Mouse (Mus musculus): ENCODE data around the gene 3110040M04Rik. TPM values are rescaled to one million over a fixed set of nuclear protein-coding genes. Genes with fewer than 3 reads are reported as not detected.

The 3110040M04Rik gene
- total and polyA plus RNA-seq, 2 experiments from 2014 or later = not detected

GRCm38 (mm10) chr1:151250109-151250508 lies 46.2 kb downstream of the 3110040M04Rik start:
- no peak overlapping the region for H3K4me2 ChIP-seq (ENCODE audit: low read depth, low read length)
- H3K4me3 ChIP-seq (ENCODE audit: low read depth, low read length) = no peak overlapping the region
- no peaks in the 10 kb centered on the region for H3K27me3 ChIP-seq (ENCODE audit: control insufficient read depth, insufficient read depth, low read length)
- TF ChIP-seq CTCF (IDR thresholded peaks at IDR 0.05; ENCODE audit: low read depth) (no peak), EP300 (IDR thresholded peaks at IDR 0.05; ENCODE audit: low read depth) (no peak)
- no peaks in the 10 kb centered on the region for H3K9me3 ChIP-seq (replicated peaks; ENCODE audit: control insufficient read depth, low read length)
- no peak for ATAC-seq (ENCODE audit: insufficient read depth, low read depth)
- 94% methylated on average over 3 of the region's 3 CpGs for WGBS
- H3K27ac ChIP-seq (ENCODE audit: low read depth) = no peak overlapping the region
- H3K36me3 ChIP-seq (replicated peaks; ENCODE audit: control insufficient read depth, insufficient read depth, low read length) = no peaks in the 10 kb centered on the region
- DNase-seq (ENCODE audit: low spot score) = no peak
- H3K4me1 ChIP-seq (ENCODE audit: control insufficient read depth, insufficient read depth) = peaks cover 6% of the 10 kb centered on the region; the same call in 1 of the 2 replicates
- H3K9ac ChIP-seq (replicated peaks; ENCODE audit: low read depth, low read length) = no peak overlapping the region

GRCm38 (mm10) chr1:151250529-151251193 lies 46.7 kb downstream of the 3110040M04Rik start:
- Histone ChIP-seq H3K9ac (replicated peaks; ENCODE audit: low read depth, low read length) (no peak overlapping the region), H3K36me3 (replicated peaks; ENCODE audit: control insufficient read depth, insufficient read depth, low read length) (no peaks in the 10 kb centered on the region), H3K4me1 (ENCODE audit: control insufficient read depth, insufficient read depth) (peaks cover 6% of the 10 kb centered on the region; the same call in 1 of the 2 replicates), H3K4me3 (ENCODE audit: low read depth, low read length) (peak overlapping the region; percentile 16), H3K9me3 (replicated peaks; ENCODE audit: control insufficient read depth, low read length) (no peaks in the 10 kb centered on the region), H3K4me2 (ENCODE audit: low read depth, low read length) (peak overlapping the region; percentile 41), H3K27ac (ENCODE audit: low read depth) (peak overlapping the region; percentile 30), H3K27me3 (ENCODE audit: control insufficient read depth, insufficient read depth, low read length) (no peaks in the 10 kb centered on the region)
- ATAC-seq (ENCODE audit: insufficient read depth, low read depth) = peak; percentile 69; the same call in 1 of the 2 replicates
- WGBS = 42% methylated on average over 18 of the region's 18 CpGs
- peak; percentile 53 for DNase-seq (ENCODE audit: low spot score)
- TF ChIP-seq CTCF (IDR thresholded peaks at IDR 0.05; ENCODE audit: low read depth) (no peak), EP300 (IDR thresholded peaks at IDR 0.05; ENCODE audit: low read depth) (no peak)

- peak overlapping the region; percentile 30; the same call in 1 of the 2 replicates for H3K27ac ChIP-seq (ENCODE audit: low read depth)
- no peak for TF ChIP-seq EP300 (IDR thresholded peaks at IDR 0.05; ENCODE audit: low read depth)
- TF ChIP-seq CTCF (IDR thresholded peaks at IDR 0.05; ENCODE audit: low read depth) = no peak
- WGBS = 80% methylated on average over 14 of the region's 14 CpGs
- H3K4me1 ChIP-seq (ENCODE audit: control insufficient read depth, insufficient read depth) = peaks cover 6% of the 10 kb centered on the region; the same call in 1 of the 2 replicates
- H3K9ac ChIP-seq (replicated peaks; ENCODE audit: low read depth, low read length) = no peak overlapping the region
- H3K4me2 ChIP-seq (ENCODE audit: low read depth, low read length) = peak overlapping the region; percentile 41
- ATAC-seq (ENCODE audit: insufficient read depth, low read depth) = no peak
- no peaks in the 10 kb centered on the region for H3K36me3 ChIP-seq (replicated peaks; ENCODE audit: control insufficient read depth, insufficient read depth, low read length)
- DNase-seq (ENCODE audit: low spot score) = no peak
- H3K4me3 ChIP-seq (ENCODE audit: low read depth, low read length) = no peak overlapping the region; the same call in 1 of the 2 replicates
- no peaks in the 10 kb centered on the region for H3K27me3 ChIP-seq (ENCODE audit: control insufficient read depth, insufficient read depth, low read length)
- H3K9me3 ChIP-seq (replicated peaks; ENCODE audit: control insufficient read depth, low read length) = no peaks in the 10 kb centered on the region
Measured at GRCm38 (mm10) chr1:151251194-151252010, 47.5 kb downstream of the 3110040M04Rik start.

Other genes starting within 250 kb of the 3110040M04Rik start
- gene Hmcn1, start 210.7 kb upstream of the 3110040M04Rik start, total RNA-seq (2014; rRNA removed; ENCODE audit: low replicate concordance) = 51.0 and 59.2 TPM in 2 replicates
- gene Hmcn1, start 210.7 kb upstream of the 3110040M04Rik start, polyA plus RNA-seq (2015; fragmentation: Nextera tagmentation; extraction: Ambion mirVana) = 18.3 and 18.9 TPM in 2 replicates
- 0.08 and 0.23 TPM in 2 replicates for gene Gm47985, start 21.6 kb upstream of the 3110040M04Rik start, total RNA-seq (2014; rRNA removed; ENCODE audit: low replicate concordance)
- gene Gm47985, start 21.6 kb upstream of the 3110040M04Rik start, polyA plus RNA-seq (2015; fragmentation: Nextera tagmentation; extraction: Ambion mirVana) = 0.25 and 0.42 TPM in 2 replicates
- not detected in 2 replicates for gene Gm8947, start 11.7 kb upstream of the 3110040M04Rik start, total RNA-seq (2014; rRNA removed; ENCODE audit: low replicate concordance)
- gene Gm8947, start 11.7 kb upstream of the 3110040M04Rik start, polyA plus RNA-seq (2015; fragmentation: Nextera tagmentation; extraction: Ambion mirVana) = 0.10 TPM in 1 of 2 replicates, not detected in the other
- 1.4 TPM in 1 of 2 replicates, not detected in the other for gene Gm47995, start 5.7 kb upstream of the 3110040M04Rik start, total RNA-seq (2014; rRNA removed; ENCODE audit: low replicate concordance)
- gene Gm47995, start 5.7 kb upstream of the 3110040M04Rik start, polyA plus RNA-seq (2015; fragmentation: Nextera tagmentation; extraction: Ambion mirVana) = not detected in 2 replicates
- not detected in 2 replicates for gene Gm47996, start 6.0 kb downstream of the 3110040M04Rik start, total RNA-seq (2014; rRNA removed; ENCODE audit: low replicate concordance)
- not detected in 2 replicates for gene Gm47996, start 6.0 kb downstream of the 3110040M04Rik start, polyA plus RNA-seq (2015; fragmentation: Nextera tagmentation; extraction: Ambion mirVana)
- 385 and 413 TPM in 2 replicates for gene Ivns1abp, start 140.4 kb downstream of the 3110040M04Rik start, total RNA-seq (2014; rRNA removed; ENCODE audit: low replicate concordance)
- 272 and 278 TPM in 2 replicates for gene Ivns1abp, start 140.4 kb downstream of the 3110040M04Rik start, polyA plus RNA-seq (2015; fragmentation: Nextera tagmentation; extraction: Ambion mirVana)
- gene Swt1, start 224.3 kb downstream of the 3110040M04Rik start, total RNA-seq (2014; rRNA removed; ENCODE audit: low replicate concordance) = 2.9 and 18.1 TPM in 2 replicates
- gene Swt1, start 224.3 kb downstream of the 3110040M04Rik start, polyA plus RNA-seq (2015; fragmentation: Nextera tagmentation; extraction: Ambion mirVana) = 15.9 TPM in 2 replicates
- gene Trmt1l, start 224.4 kb downstream of the 3110040M04Rik start, total RNA-seq (2014; rRNA removed; ENCODE audit: low replicate concordance) = 10.7 and 12.7 TPM in 2 replicates
- gene Trmt1l, start 224.4 kb downstream of the 3110040M04Rik start, polyA plus RNA-seq (2015; fragmentation: Nextera tagmentation; extraction: Ambion mirVana) = 24.2 and 26.8 TPM in 2 replicates

All from heart, postnatal 0 days (tissue).